Mouse (Mus musculus) ES-E14 (cell line): ENCODE results near the gene Gipc2. TPM values are rescaled to one million over a fixed set of nuclear protein-coding genes. Genes with fewer than 3 reads are reported as not detected.

Source experiments
- DNase-seq: peaks from one replicate; pipeline ENCODE4 v3.0.0-alpha.2; 2013; ENCODE audit warnings: low read depth, low spot score
- H3K27ac ChIP-seq: 2 replicates; pipeline ENCODE4 v1.5.1; 2012; ENCODE audit warnings: low read depth, mild to moderate bottlenecking, low read length, moderate library complexity, mixed read lengths; ENCODE audit not compliant: poor library complexity, insufficient read depth, severe bottlenecking
- H3K36me3 ChIP-seq: 2 replicates; pipeline ENCODE4 v1.6.1; 2012; ENCODE audit warnings: mild to moderate bottlenecking, low read length, moderate library complexity, mixed read lengths; ENCODE audit not compliant: control insufficient read depth, poor library complexity, insufficient read depth, severe bottlenecking
- H3K4me1 ChIP-seq, 2 experiments: fragments of 150-350 bp in 1 of 2; sonication (generic) in 1 of 2; 2 replicates each; pipeline ENCODE4 v1.6.1; 2012; ENCODE audit warnings: low read length in 2 of 2, mild to moderate bottlenecking in 1 of 2, mixed read lengths in 1 of 2; ENCODE audit not compliant: control insufficient read depth in 2 of 2, insufficient read depth in 2 of 2, poor library complexity in 1 of 2
- H3K4me3 ChIP-seq, 2 experiments: fragments of 150-350 bp in 1 of 2; sonication (generic) in 1 of 2; 2 replicates each; pipeline ENCODE4 v1.5.1; 2012; ENCODE audit warnings: low read length in 2 of 2, low read depth in 1 of 2, mild to moderate bottlenecking in 1 of 2, mixed read lengths in 1 of 2; ENCODE audit not compliant: insufficient read depth in 1 of 2, poor library complexity in 1 of 2, severe bottlenecking in 1 of 2
- H3K9ac ChIP-seq: 2 replicates; pipeline ENCODE4 v1.6.1; 2012; ENCODE audit warnings: low read depth, mild to moderate bottlenecking, low read length, mixed read lengths; ENCODE audit not compliant: poor library complexity, insufficient read depth, severe bottlenecking
- H3K9me3 ChIP-seq: fragments of 150-350 bp; sonication (generic); 2 replicates; pipeline ENCODE4 v1.6.1; 2012; ENCODE audit warnings: low read depth, mild to moderate bottlenecking, low read length; ENCODE audit not compliant: control insufficient read depth, insufficient read depth
- CHD2 ChIP-seq: IDR thresholded peaks from 2 replicates; pipeline ENCODE4 v1.6.1; 2014; ENCODE audit warnings: mild to moderate bottlenecking, low read depth, low read length, inconsistent platforms
- HCFC1 ChIP-seq: IDR thresholded peaks from 2 replicates; pipeline ENCODE4 v1.6.1; 2012; ENCODE audit warnings: low read length, inconsistent platforms, borderline replicate concordance; ENCODE audit not compliant: insufficient read depth
- MAFK ChIP-seq: IDR thresholded peaks from 2 replicates; pipeline ENCODE4 v1.6.1; 2014; ENCODE audit warnings: mild to moderate bottlenecking, low read depth, low read length, inconsistent platforms; ENCODE audit not compliant: insufficient read depth
- ZC3H11A ChIP-seq: IDR thresholded peaks from 2 replicates; pipeline ENCODE4 v1.6.1; 2012; ENCODE audit warnings: low read depth, mild to moderate bottlenecking, inconsistent platforms, low read length, borderline replicate concordance
- ZNF384 ChIP-seq: IDR thresholded peaks from 2 replicates; pipeline ENCODE4 v1.6.1; 2012; ENCODE audit warnings: low read depth, low read length, inconsistent platforms
- in situ Hi-C, 2 experiments: fragments of 600-800 bp; cut with MboI; formaldehyde crosslinking; loops; one replicate each; pipeline ENCODE4 v1.15.1; 2025; ENCODE audit warnings: low sequenced_read_pairs in 2 of 2, inconsistent platforms in 1 of 2; ENCODE audit not compliant: unreplicated experiment in 2 of 2
- total RNA-seq: library from RNA; depleted of rRNA; stranded (reverse); fragments of 300-350 nt; gene quantifications from 2 replicates; pipeline ENCODE4 v1.2.3, GENCODE M21; 2012

The Gipc2 gene
- total RNA-seq, 1 experiment, result 0.76 TPM

DNA sequence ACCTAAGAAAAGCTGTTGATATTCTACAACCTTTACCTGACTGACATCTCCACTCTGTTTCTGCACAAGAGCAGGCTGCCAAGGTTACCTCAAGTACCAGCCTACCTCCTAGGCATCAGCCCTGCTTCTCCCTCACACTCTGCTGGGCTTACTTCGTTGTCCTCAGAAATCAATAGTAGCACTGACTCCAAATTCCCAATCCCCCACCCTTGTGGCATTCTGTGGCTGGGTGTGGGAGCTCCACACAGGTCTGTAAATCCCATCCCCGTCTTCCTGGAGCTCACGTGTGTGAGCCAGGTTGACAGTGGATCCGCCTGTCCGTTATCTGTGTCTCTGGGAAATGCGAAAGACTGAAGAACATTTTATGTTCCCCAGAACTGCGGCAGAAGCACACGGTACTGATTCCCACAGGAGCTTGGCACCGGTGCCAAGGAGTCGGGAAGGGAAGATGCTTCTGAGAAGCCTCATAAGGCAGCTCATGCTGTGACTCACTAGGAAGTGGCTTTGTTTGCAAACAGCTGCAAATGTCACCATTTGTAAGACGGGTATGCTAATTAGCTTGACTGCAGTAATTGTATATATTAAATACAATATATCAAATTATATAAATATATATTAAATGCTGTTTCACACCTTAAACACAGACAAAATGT is 10.6 kb downstream of the Gipc2 start:
- H3K36me3 ChIP-seq, result no peaks in the 10 kb centered on the region
- DNase-seq, result no peak
- TF ChIP-seq ZC3H11A (no peak), ZNF384 (no peak), CHD2 (no peak), MAFK (no peak)
- no peak overlapping the region for H3K9ac ChIP-seq
- in situ Hi-C loops, result no loop called here
- peaks cover 5% of the 10 kb centered on the region for H3K9me3 ChIP-seq
- no peaks in the 10 kb centered on the region for H3K4me1 ChIP-seq
- no peak overlapping the region; the same call in 1 of the 2 replicates for H3K27ac ChIP-seq
- H3K4me3 ChIP-seq, result no peak overlapping the region

DNA sequence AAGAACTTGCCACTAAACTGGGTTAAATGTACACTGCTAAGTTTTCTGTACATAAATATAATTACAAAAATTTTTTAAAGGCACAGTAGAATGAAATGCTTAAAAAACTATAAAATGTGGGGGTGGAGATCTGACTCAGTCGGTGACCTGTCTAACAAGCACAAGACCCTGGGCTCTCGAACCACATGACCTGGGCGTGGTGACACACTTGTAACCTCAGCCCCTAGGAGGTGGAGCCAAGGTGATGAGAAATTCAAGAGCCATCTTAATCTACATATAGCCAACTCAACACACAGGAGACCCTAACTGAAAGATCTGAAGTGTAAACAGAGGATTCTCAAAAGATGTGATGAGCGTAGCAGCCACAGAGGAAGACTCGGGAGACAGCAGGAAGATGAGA is 11.9 kb downstream of the Gipc2 start:
- TF ChIP-seq ZNF384 (no peak), ZC3H11A (no peak), MAFK (no peak), HCFC1 (no peak), CHD2 (no peak)
- no peak for DNase-seq
- Histone ChIP-seq H3K4me3 (no peak overlapping the region), H3K4me1 (no peaks in the 10 kb centered on the region), H3K9ac (no peak overlapping the region), H3K9me3 (no peaks in the 10 kb centered on the region), H3K36me3 (no peaks in the 10 kb centered on the region), H3K27ac (no peak overlapping the region)
- in situ Hi-C loops, result no loop called here

DNA sequence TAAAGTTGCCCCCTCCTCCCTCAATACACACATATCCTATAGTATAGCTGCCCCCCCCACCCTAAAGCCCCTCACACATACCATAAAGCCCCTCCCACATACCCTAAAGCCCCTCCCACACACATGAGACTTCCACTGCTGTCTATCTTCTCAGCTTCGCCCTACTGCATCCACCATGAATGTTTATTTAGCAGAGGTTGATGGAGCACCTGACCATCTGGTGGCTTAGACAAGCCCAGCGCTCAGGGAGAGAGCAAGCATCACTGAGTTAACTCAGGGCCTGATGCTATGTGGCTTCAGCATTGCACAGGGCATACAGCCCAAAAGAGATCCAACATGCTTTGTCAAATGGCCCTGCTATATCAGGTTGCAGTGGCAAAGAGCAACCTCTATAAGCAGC is 12.9 kb downstream of the Gipc2 start:
- no peak for DNase-seq
- Histone ChIP-seq H3K4me3 (no peak overlapping the region), H3K9me3 (no peaks in the 10 kb centered on the region), H3K9ac (no peak overlapping the region), H3K36me3 (no peaks in the 10 kb centered on the region), H3K27ac (no peak overlapping the region), H3K4me1 (no peaks in the 10 kb centered on the region)
- in situ Hi-C loops, result no loop called here
- TF ChIP-seq MAFK, result no peak

DNA sequence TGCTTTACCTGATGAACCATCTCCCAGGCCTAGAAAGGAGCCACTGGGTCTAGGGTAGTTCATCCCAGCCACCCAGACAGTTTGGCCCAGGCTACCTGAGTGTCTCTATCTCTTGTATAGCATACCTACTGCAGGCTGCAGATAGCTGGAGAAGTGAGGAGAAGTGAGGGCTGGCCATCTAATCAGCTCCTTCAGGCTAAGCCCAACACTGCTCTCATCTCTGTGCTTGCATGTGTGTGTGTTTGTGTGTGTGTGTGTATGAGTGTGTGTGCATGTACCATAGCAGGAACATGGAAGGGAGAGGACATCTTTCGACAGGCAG is 13.6 kb downstream of the Gipc2 start:
- Histone ChIP-seq H3K36me3 (no peaks in the 10 kb centered on the region), H3K9me3 (no peaks in the 10 kb centered on the region), H3K4me1 (no peaks in the 10 kb centered on the region), H3K9ac (no peak overlapping the region), H3K27ac (no peak overlapping the region), H3K4me3 (no peak overlapping the region)
- TF ChIP-seq ZC3H11A (no peak), HCFC1 (no peak), ZNF384 (no peak), CHD2 (no peak), MAFK (no peak)
- in situ Hi-C loops, result no loop called here
- no peak for DNase-seq

DNA sequence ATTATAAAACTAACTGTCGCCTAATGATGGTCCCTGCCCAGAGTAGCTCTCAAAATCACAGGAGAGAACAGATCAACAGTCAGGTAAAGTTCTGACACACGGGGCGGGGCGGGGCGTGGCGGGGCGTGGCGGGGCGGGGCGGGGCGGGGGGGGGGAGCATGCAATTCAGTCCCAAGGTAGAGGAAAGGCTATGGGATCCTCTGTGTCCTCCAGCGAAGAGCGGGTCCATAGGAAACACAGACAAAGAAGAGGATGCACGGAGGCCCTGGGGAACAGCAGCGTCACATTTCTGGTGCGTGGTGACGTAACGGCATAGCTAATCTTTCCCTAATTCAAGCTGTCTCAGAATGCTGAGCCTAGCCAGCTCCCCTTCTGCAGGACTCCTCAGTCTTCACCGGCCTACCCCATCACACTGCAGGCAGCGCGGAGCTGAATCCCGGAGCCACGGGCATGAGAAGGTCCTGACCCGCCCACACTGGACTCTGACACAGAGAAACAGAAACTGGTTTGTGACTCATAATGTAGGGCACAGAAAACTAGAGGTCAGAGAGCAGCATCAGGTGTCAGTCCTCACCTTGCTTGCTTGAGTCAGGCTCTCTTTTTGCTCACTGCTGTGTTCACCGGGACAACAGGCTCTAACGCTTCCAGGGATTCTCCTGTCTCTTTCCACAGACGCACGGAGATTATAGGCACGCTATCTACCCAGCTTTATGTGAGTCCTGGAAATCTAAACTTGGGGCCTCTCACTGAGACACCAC is 14.1 kb downstream of the Gipc2 start:
- no peak for DNase-seq
- Histone ChIP-seq H3K9ac (no peak overlapping the region), H3K27ac (no peak overlapping the region)

More for the DNA sequence above, 14.1 kb downstream of the Gipc2 start:
- H3K4me1 ChIP-seq, result no peaks in the 10 kb centered on the region
- no peaks in the 10 kb centered on the region for H3K36me3 ChIP-seq
- H3K9me3 ChIP-seq, result no peaks in the 10 kb centered on the region
- no peak for TF ChIP-seq CHD2
- no peak for TF ChIP-seq MAFK
- TF ChIP-seq ZNF384, result no peak
- TF ChIP-seq ZC3H11A, result no peak
- TF ChIP-seq HCFC1, result no peak
- in situ Hi-C loops, result no loop called here
- no peak overlapping the region for H3K4me3 ChIP-seq
